Mouse (Mus musculus): Measurements from ENCODE around the gene Krt42. TPM values are rescaled to one million over a fixed set of nuclear protein-coding genes. Genes with fewer than 3 reads are reported as not detected.
"Not testable (repeated sequence)": the region's sequence is repeated elsewhere in the genome, so short reads cannot be mapped to it uniquely, and the experiment has no call there.

Gene Krt42
- polyA plus RNA-seq (2012; rRNA removed): not detected in 2 replicates

GRCm38 (mm10) chr11:100269821-100270332 is at the start of gene Krt42:
TSS of gene Krt42 (minus strand) at chr11:100269871.
- no peak for DNase-seq
- WGBS: 85% methylated on average over 7 of the region's 7 CpGs
- Histone ChIP-seq H3K4me3 (replicated peaks; ENCODE audit: extremely low read depth, low read depth, low read length) (no peak within 1 kb of the TSS), H3K4me1 (ENCODE audit: control insufficient read depth, insufficient read depth, low read length) (no peaks in the 10 kb centered on the region)
- TF ChIP-seq POLR2A (IDR thresholded peaks at IDR 0.05; ENCODE audit: borderline replicate concordance, extremely low read depth, low read depth, low read length) (no peak), CTCF (IDR thresholded peaks at IDR 0.05; ENCODE audit: insufficient read depth, low read length) (no peak)

GRCm38 (mm10) chr11:100318529-100319451 is 49.1 kb upstream of the Krt42 start:
- Histone ChIP-seq H3K4me1 (ENCODE audit: control insufficient read depth, insufficient read depth, low read length) (peaks cover 2% of the 10 kb centered on the region; the same call in 1 of the 2 replicates), H3K4me3 (replicated peaks; ENCODE audit: extremely low read depth, low read depth, low read length) (no peak overlapping the region)
- no peak for DNase-seq
- WGBS: 80% methylated on average over 10 of the region's 10 CpGs
- TF ChIP-seq CTCF (IDR thresholded peaks at IDR 0.05; ENCODE audit: insufficient read depth, low read length) (no peak), POLR2A (IDR thresholded peaks at IDR 0.05; ENCODE audit: borderline replicate concordance, extremely low read depth, low read depth, low read length) (no peak)

GRCm38 (mm10) chr11:100317826-100318380 is 48.2 kb upstream of the Krt42 start:
- 42% methylated on average over 6 of the region's 6 CpGs for WGBS
- peaks cover 2% of the 10 kb centered on the region; the same call in 1 of the 2 replicates for H3K4me1 ChIP-seq (ENCODE audit: control insufficient read depth, insufficient read depth, low read length)
- TF ChIP-seq POLR2A (IDR thresholded peaks at IDR 0.05; ENCODE audit: borderline replicate concordance, extremely low read depth, low read depth, low read length) (no peak), CTCF (IDR thresholded peaks at IDR 0.05; ENCODE audit: insufficient read depth, low read length) (no peak)

GRCm38 (mm10) chr11:100315439-100315838 is 45.8 kb upstream of the Krt42 start:
- DNase-seq: no peak
- TF ChIP-seq CTCF (IDR thresholded peaks at IDR 0.05; ENCODE audit: insufficient read depth, low read length) (no peak), POLR2A (IDR thresholded peaks at IDR 0.05; ENCODE audit: borderline replicate concordance, extremely low read depth, low read depth, low read length) (no peak)
- Histone ChIP-seq H3K4me1 (ENCODE audit: control insufficient read depth, insufficient read depth, low read length) (0 out of 2 replicates have a peak, but pooled peaks cover 2% of the 10 kb centered on the region), H3K4me3 (replicated peaks; ENCODE audit: extremely low read depth, low read depth, low read length) (no peak overlapping the region)
- 90% methylated on average over 5 of the region's 5 CpGs for WGBS

More at GRCm38 (mm10) chr11:100317826-100318380, 48.2 kb upstream of the Krt42 start:
- no peak overlapping the region for H3K4me3 ChIP-seq (replicated peaks; ENCODE audit: extremely low read depth, low read depth, low read length)
- no peak for DNase-seq

- Histone ChIP-seq H3K4me1 (ENCODE audit: control insufficient read depth, insufficient read depth, low read length) (0 out of 2 replicates have a peak, but pooled peaks cover 2% of the 10 kb centered on the region), H3K4me3 (replicated peaks; ENCODE audit: extremely low read depth, low read depth, low read length) (no peak overlapping the region)
- WGBS: 94% methylated on average over 6 of the region's 6 CpGs
- TF ChIP-seq CTCF (IDR thresholded peaks at IDR 0.05; ENCODE audit: insufficient read depth, low read length) (no peak), POLR2A (IDR thresholded peaks at IDR 0.05; ENCODE audit: borderline replicate concordance, extremely low read depth, low read depth, low read length) (no peak)
- no peak for DNase-seq
Observed at GRCm38 (mm10) chr11:100313424-100313823, 43.8 kb upstream of the Krt42 start.

GRCm38 (mm10) chr11:100312096-100312679 is 42.5 kb upstream of the Krt42 start:
- H3K4me1 ChIP-seq (ENCODE audit: control insufficient read depth, insufficient read depth, low read length): 0 out of 2 replicates have a peak, but pooled peaks cover 2% of the 10 kb centered on the region
- no peak for TF ChIP-seq POLR2A (IDR thresholded peaks at IDR 0.05; ENCODE audit: borderline replicate concordance, extremely low read depth, low read depth, low read length)
- TF ChIP-seq CTCF (IDR thresholded peaks at IDR 0.05; ENCODE audit: insufficient read depth, low read length): no peak
- WGBS: 29% methylated on average over 5 of the region's 5 CpGs
- DNase-seq: peak; percentile 50
- H3K4me3 ChIP-seq (replicated peaks; ENCODE audit: extremely low read depth, low read depth, low read length): no peak overlapping the region

GRCm38 (mm10) chr11:100311656-100312055 is 42.0 kb upstream of the Krt42 start:
- H3K4me1 ChIP-seq (ENCODE audit: control insufficient read depth, insufficient read depth, low read length): 0 out of 2 replicates have a peak, but pooled peaks cover 2% of the 10 kb centered on the region
- TF ChIP-seq CTCF (IDR thresholded peaks at IDR 0.05; ENCODE audit: insufficient read depth, low read length) (no peak), POLR2A (IDR thresholded peaks at IDR 0.05; ENCODE audit: borderline replicate concordance, extremely low read depth, low read depth, low read length) (no peak)
- 50% methylated on average over 1 of the region's 1 CpGs for WGBS
- H3K4me3 ChIP-seq (replicated peaks; ENCODE audit: extremely low read depth, low read depth, low read length): no peak overlapping the region
- DNase-seq: no peak

- WGBS: 86% methylated on average over 5 of the region's 6 CpGs
- not testable (repeated sequence) for H3K4me1 ChIP-seq (ENCODE audit: control insufficient read depth, insufficient read depth, low read length)
Observed at GRCm38 (mm10) chr11:100308672-100309071, 39.0 kb upstream of the Krt42 start.

GRCm38 (mm10) chr11:100307900-100308299 is 38.2 kb upstream of the Krt42 start:
- DNase-seq: no peak
- 84% methylated on average over 5 of the region's 5 CpGs for WGBS
- Histone ChIP-seq H3K4me3 (replicated peaks; ENCODE audit: extremely low read depth, low read depth, low read length) (no peak overlapping the region), H3K4me1 (ENCODE audit: control insufficient read depth, insufficient read depth, low read length) (0 out of 2 replicates have a peak, but pooled peaks cover 2% of the 10 kb centered on the region)
- TF ChIP-seq POLR2A (IDR thresholded peaks at IDR 0.05; ENCODE audit: borderline replicate concordance, extremely low read depth, low read depth, low read length) (no peak), CTCF (IDR thresholded peaks at IDR 0.05; ENCODE audit: insufficient read depth, low read length) (no peak)

More at GRCm38 (mm10) chr11:100308672-100309071, 39.0 kb upstream of the Krt42 start:
- H3K4me3 ChIP-seq (replicated peaks; ENCODE audit: extremely low read depth, low read depth, low read length); DNase-seq: not testable (repeated sequence)

All from lung, adult 2 months (tissue).